Mouse (Mus musculus): ENCODE measurements at regions not wholly inside any gene's neighbourhood (a gene's known extent, or its start where the extent isn't known, plus 50 kb on each side); places are given as distances from the start of the nearest gene placed in this dataset.

- DNase-seq, result no peak
These were observed 65.6 kb downstream of the En1 start for GRCm38 (mm10) chr1:120667776-120668175.

GRCm38 (mm10) chr1:120683532-120684245, 81.5 kb downstream of the En1 start:
- DNase-seq, result no peak

- no peak for DNase-seq
These were observed 83.5 kb downstream of the En1 start for GRCm38 (mm10) chr1:120685650-120686244.

- DNase-seq, result no peak
These were observed 89.4 kb downstream of the En1 start for GRCm38 (mm10) chr1:120691571-120691970.

GRCm38 (mm10) chr1:120698189-120698588, 96.0 kb downstream of the En1 start:
- DNase-seq, result no peak

- no peak for DNase-seq
These were observed 102.0 kb downstream of the En1 start for GRCm38 (mm10) chr1:120704201-120704600.

- no peak for DNase-seq
These were observed 103.8 kb downstream of the En1 start for GRCm38 (mm10) chr1:120706011-120706410.

- DNase-seq, result no peak
These were observed 106.3 kb downstream of the En1 start for GRCm38 (mm10) chr1:120708511-120708910.

GRCm38 (mm10) chr1:120715105-120715877, 113.1 kb downstream of the En1 start:
- DNase-seq, result no peak

- DNase-seq, result no peak
These were observed 124.6 kb downstream of the En1 start for GRCm38 (mm10) chr1:120726777-120727176.

- no peak for DNase-seq
These were observed 125.2 kb downstream of the En1 start for GRCm38 (mm10) chr1:120727427-120727826.

- DNase-seq, result no peak
These were observed 129.8 kb downstream of the En1 start for GRCm38 (mm10) chr1:120732003-120732402.

GRCm38 (mm10) chr1:120733683-120734082, 131.5 kb downstream of the En1 start:
- DNase-seq, result no peak

- DNase-seq, result no peak
These were observed 132.6 kb downstream of the En1 start for GRCm38 (mm10) chr1:120734846-120735245.

GRCm38 (mm10) chr1:120739499-120739898, 137.3 kb downstream of the En1 start:
- no peak for DNase-seq

- no peak for DNase-seq
These were observed 139.0 kb downstream of the En1 start for GRCm38 (mm10) chr1:120741091-120741740.

- no peak for DNase-seq
These were observed 146.7 kb downstream of the En1 start for GRCm38 (mm10) chr1:120748963-120749362.

GRCm38 (mm10) chr1:120753406-120753805, 151.2 kb downstream of the En1 start:
- no peak for DNase-seq

- DNase-seq, result no peak
These were observed 152.1 kb downstream of the En1 start for GRCm38 (mm10) chr1:120754337-120754736.

GRCm38 (mm10) chr1:120757283-120757821, 155.1 kb downstream of the En1 start:
- DNase-seq, result no peak

GRCm38 (mm10) chr1:120758172-120758571, 156.0 kb downstream of the En1 start:
- DNase-seq, result no peak

GRCm38 (mm10) chr1:120758762-120759161, 156.5 kb downstream of the En1 start:
- no peak for DNase-seq

GRCm38 (mm10) chr1:120759380-120759779, 157.2 kb downstream of the En1 start:
- no peak for DNase-seq

Data from cerebellum, adult 11-12 months (tissue).